Comparison of ENCODE assay signal across 8 mouse cellular contexts in the genomic region with DNA sequence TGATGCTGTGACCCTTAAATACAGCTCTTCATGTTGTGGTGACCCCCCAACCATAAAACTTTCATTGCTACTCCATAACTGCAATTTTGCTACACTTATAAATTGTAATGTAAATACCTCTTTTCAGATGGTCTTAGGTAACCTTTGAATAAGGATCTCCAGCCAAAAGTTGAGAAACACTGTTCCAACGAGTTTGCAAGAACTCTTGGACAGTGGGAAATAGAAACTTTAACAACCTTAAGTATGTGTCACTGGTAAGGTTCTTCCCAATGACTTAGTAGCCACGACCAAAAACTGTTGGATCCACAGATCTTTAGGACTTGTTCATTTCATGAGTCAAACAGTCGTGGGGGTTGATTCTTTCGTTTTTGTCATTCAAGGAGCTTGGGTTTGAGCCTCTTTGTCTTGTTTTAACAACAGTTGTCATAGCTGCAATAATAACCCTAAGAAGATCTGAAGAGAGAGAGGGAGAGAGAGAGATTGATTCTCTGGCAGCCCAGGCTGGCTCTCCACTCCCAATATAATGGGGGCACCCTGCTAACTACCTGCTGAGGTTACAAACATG. TPM values are rescaled to one million over a fixed set of nuclear protein-coding genes. Genes with fewer than 3 reads are reported as not detected.
A peak's percentile ranks its signal among the peaks of the same experiment; 100 is the strongest.
DNase-seq lines count a peak whose midpoint lies in the region; ATAC-seq and TF ChIP-seq lines count a peak whose summit lies in the region.

No protein-coding gene starts in this region.

- H3K27me3 ChIP-seq in kidney, adult 2 months (replicated peaks; ENCODE audit: control insufficient read depth, insufficient read depth, low read length) = no peaks in the 10 kb centered on the region
- H3K27me3 ChIP-seq in hindbrain, embryonic 13.5 days = peaks cover 3% of the 10 kb centered on the region; the same call in 1 of the 2 replicates
- peaks cover 4% of the 10 kb centered on the region; the same call in 1 of the 2 replicates for H3K27me3 ChIP-seq in midbrain, embryonic 12.5 days

- peaks cover 16% of the 10 kb centered on the region for H3K4me1 ChIP-seq in kidney, adult 2 months (ENCODE audit: control insufficient read depth, insufficient read depth, low read length)
- H3K4me1 ChIP-seq in bone marrow macrophage, adult 2 months (ENCODE audit: control insufficient read depth, insufficient read depth, low read length) = peaks cover 37% of the 10 kb centered on the region
- peaks cover 30% of the 10 kb centered on the region for H3K4me1 ChIP-seq in hindbrain, embryonic 13.5 days (replicated peaks)
- peaks cover 23% of the 10 kb centered on the region for H3K4me1 ChIP-seq in midbrain, embryonic 12.5 days

- 86% methylated on average over 4 of the region's 4 CpGs for WGBS in kidney, adult 2 months
- whole genome bisulfite sequencing in hindbrain, embryonic 13.5 days = 86% methylated on average over 4 of the region's 4 CpGs
- 87% methylated on average over 4 of the region's 4 CpGs for WGBS in midbrain, embryonic 12.5 days

- TF ChIP-seq CTCF in kidney, adult 2 months (conservative IDR thresholded peaks at IDR 0.05; ENCODE audit: insufficient read depth, insufficient read length, low read depth, low read length) = no peak
- TF ChIP-seq CTCF in bone marrow macrophage, adult 2 months (IDR thresholded peaks at IDR 0.05; ENCODE audit: low read depth, low read length) = no peak

- DNase-seq in kidney, adult 2 months = no peak
- no peak for DNase-seq in kidney, postnatal 14 days
- DNase-seq in retina, embryonic 14.5 days (ENCODE audit: low spot score) = no peak
- no peak for DNase-seq in frontal cortex, postnatal 36 days (ENCODE audit: low spot score in 2 of 2)
- DNase-seq in left cerebral cortex, postnatal 4 days = no peak

- peak overlapping the region; percentile 72 for H3K9ac ChIP-seq in hindbrain, embryonic 13.5 days
- peak overlapping the region; percentile 62; the same call in 1 of the 2 replicates for H3K9ac ChIP-seq in midbrain, embryonic 12.5 days (replicated peaks)

- intact Hi-C loops in left cerebral cortex, postnatal 4 days (cut with DNase I) = no loop called here

- peak overlapping the region; percentile 52; the same call in 1 of the 2 replicates for H3K4me3 ChIP-seq in kidney, adult 2 months (ENCODE audit: insufficient read depth, low read depth, low read length)
- peak overlapping the region; percentile 63 for H3K4me3 ChIP-seq in bone marrow macrophage, adult 2 months (ENCODE audit: insufficient read depth, low read length)
- peak overlapping the region; percentile 52 for H3K4me3 ChIP-seq in hindbrain, embryonic 13.5 days
- peak overlapping the region; percentile 60 for H3K4me3 ChIP-seq in midbrain, embryonic 12.5 days

- H3K27ac ChIP-seq in kidney, adult 2 months (ENCODE audit: insufficient read depth, low read depth, low read length) = peak overlapping the region; percentile 21; the same call in 1 of the 2 replicates
- peak overlapping the region; percentile 99 for H3K27ac ChIP-seq in bone marrow macrophage, adult 2 months (ENCODE audit: insufficient read depth, low read depth, low read length)
- peak overlapping the region; percentile 86 for H3K27ac ChIP-seq in hindbrain, embryonic 13.5 days
- H3K27ac ChIP-seq in midbrain, embryonic 12.5 days (replicated peaks) = peak overlapping the region; percentile 85; the same call in 1 of the 2 replicates

- H3K36me3 ChIP-seq in kidney, adult 2 months (ENCODE audit: control insufficient read depth, insufficient read depth, low read length) = no peaks in the 10 kb centered on the region
- no peaks in the 10 kb centered on the region; the same call in 1 of the 2 replicates for H3K36me3 ChIP-seq in hindbrain, embryonic 13.5 days
- H3K36me3 ChIP-seq in midbrain, embryonic 12.5 days = no peaks in the 10 kb centered on the region

- no peaks in the 10 kb centered on the region for H3K9me3 ChIP-seq in hindbrain, embryonic 13.5 days
- no peaks in the 10 kb centered on the region for H3K9me3 ChIP-seq in midbrain, embryonic 12.5 days

- no peak for ATAC-seq in hindbrain, embryonic 13.5 days (ENCODE audit: low FRiP score)
- ATAC-seq in midbrain, embryonic 12.5 days (ENCODE audit: low FRiP score, low read depth) = no peak

- H3K4me2 ChIP-seq in hindbrain, embryonic 13.5 days = peak overlapping the region; percentile 75
- peak overlapping the region; percentile 93 for H3K4me2 ChIP-seq in midbrain, embryonic 12.5 days (replicated peaks)

- TF ChIP-seq POLR2A in kidney, adult 2 months (IDR thresholded peaks at IDR 0.05; ENCODE audit: low read depth, low read length) = no peak
- TF ChIP-seq POLR2A in bone marrow macrophage, adult 2 months (IDR thresholded peaks at IDR 0.05; ENCODE audit: borderline replicate concordance, low read depth, low read length) = no peak

RNA-seq across cellular contexts. Expression of a gene that starts 21.1 kb away (rescaled TPM):
- polyA plus RNA-seq in kidney, adult 2 months (2012; rRNA removed) = 20.8 and 22.2 TPM in 2 replicates
- polyA plus RNA-seq in bone marrow macrophage, adult 2 months (2012; ENCODE audit: insufficient read depth, insufficient read length, missing spikeins) = 89.1 and 92.5 TPM in 2 replicates
- 48.4 and 53.5 TPM in 2 replicates for polyA plus RNA-seq in hindbrain, embryonic 13.5 days (2015; fragmentation: Nextera tagmentation; extraction: Ambion mirVana)
- 56.5 and 60.0 TPM in 2 replicates for polyA plus RNA-seq in midbrain, embryonic 12.5 days (2016; fragmentation: Nextera tagmentation; extraction: Ambion mirVana)
- 10 to 100 TPM; 83.8 to 92.7 TPM for total RNA-seq in left cerebral cortex, postnatal 4 days (2021)

RNA-seq across cellular contexts. Expression of a gene that starts 58.0 kb away (rescaled TPM):
- polyA plus RNA-seq in kidney, adult 2 months (2012; rRNA removed) = 65.8 and 66.0 TPM in 2 replicates
- polyA plus RNA-seq in bone marrow macrophage, adult 2 months (2012; ENCODE audit: insufficient read depth, insufficient read length, missing spikeins) = 345 and 358 TPM in 2 replicates
- polyA plus RNA-seq in hindbrain, embryonic 13.5 days (2015; fragmentation: Nextera tagmentation; extraction: Ambion mirVana) = 10.1 and 11.1 TPM in 2 replicates
- polyA plus RNA-seq in midbrain, embryonic 12.5 days (2016; fragmentation: Nextera tagmentation; extraction: Ambion mirVana) = 7.9 and 9.1 TPM in 2 replicates
- 1 to 10 TPM; 7.0 to 7.8 TPM for total RNA-seq in left cerebral cortex, postnatal 4 days (2021)

Comparison
In these comparisons a context has a peak if more than half of its experiments do, and no peak if none do; other contexts are left out.
1. H3K27ac ChIP-seq: peak in every context shown above with its lines; median percentile 99 in bone marrow macrophage, adult 2 months; 86 in hindbrain, embryonic 13.5 days; 85 in midbrain, embryonic 12.5 days; 21 in kidney, adult 2 months.